ENCODE assay signal across 13 mouse cellular contexts in genomic region chr5:118614571-118614981, GRCm38 (mm10). TPM values are rescaled to one million over a fixed set of nuclear protein-coding genes. Genes with fewer than 3 reads are reported as not detected.
DNase-seq lines count a peak whose midpoint lies in the region; ATAC-seq lines count a peak whose summit lies in the region.
"Had no signal": no experiment of that assay in that cellular context is flagged by ENCODE, and none has a peak within 500 bp of the region (broad histone marks: within the 10 kb centered on the region; RNA-seq: fewer than 3 reads in every experiment).

No protein-coding gene starts in this region.

- no peak overlapping the region for H3K9ac ChIP-seq in liver, embryonic 15.5 days
- no peak overlapping the region for H3K9ac ChIP-seq in liver, embryonic 12.5 days
- H3K9ac ChIP-seq in neural tube, embryonic 15.5 days (replicated peaks), result no peak overlapping the region
- H3K9ac ChIP-seq: forebrain, embryonic 12.5 days; intestine, embryonic 15.5 days; limb, embryonic 13.5 days; midbrain, embryonic 12.5 days had no signal

- H3K9me3 ChIP-seq in liver, embryonic 15.5 days (replicated peaks), result no peaks in the 10 kb centered on the region
- H3K9me3 ChIP-seq in liver, embryonic 12.5 days (replicated peaks), result no peaks in the 10 kb centered on the region
- H3K9me3 ChIP-seq in neural tube, embryonic 15.5 days (replicated peaks), result no peaks in the 10 kb centered on the region
- H3K9me3 ChIP-seq: forebrain, embryonic 12.5 days; intestine, embryonic 15.5 days; limb, embryonic 13.5 days; midbrain, embryonic 12.5 days had no signal

- peaks cover 16% of the 10 kb centered on the region; the same call in 1 of the 2 replicates for H3K36me3 ChIP-seq in liver, embryonic 15.5 days (replicated peaks)
- peaks cover 8% of the 10 kb centered on the region for H3K36me3 ChIP-seq in liver, embryonic 12.5 days
- no peaks in the 10 kb centered on the region for H3K36me3 ChIP-seq in neural tube, embryonic 15.5 days
- H3K36me3 ChIP-seq: forebrain, embryonic 12.5 days; intestine, embryonic 15.5 days; limb, embryonic 13.5 days; midbrain, embryonic 12.5 days had no signal

- H3K27ac ChIP-seq in liver, embryonic 15.5 days (replicated peaks), result 0 out of 2 replicates have a peak overlapping the region, but pooled peaks have one; percentile 19
- no peak overlapping the region for H3K27ac ChIP-seq in liver, embryonic 12.5 days
- peak overlapping the region; percentile 45; the same call in 1 of the 2 replicates for H3K27ac ChIP-seq in neural tube, embryonic 15.5 days (replicated peaks)
- H3K27ac ChIP-seq: intestine, embryonic 15.5 days; limb, embryonic 13.5 days; midbrain, embryonic 12.5 days had no signal

- H3K4me3 ChIP-seq in liver, embryonic 15.5 days (replicated peaks), result no peak overlapping the region
- H3K4me3 ChIP-seq in liver, embryonic 12.5 days, result no peak overlapping the region
- H3K4me3 ChIP-seq in neural tube, embryonic 15.5 days (replicated peaks), result no peak overlapping the region
- H3K4me3 ChIP-seq: forebrain, embryonic 12.5 days; intestine, embryonic 15.5 days; limb, embryonic 13.5 days; midbrain, embryonic 12.5 days had no signal

- DNase-seq in embryo, embryonic 10.5 days (ENCODE audit: low spot score), result peak; percentile 35
- DNase-seq in embryo, embryonic 10 days (ENCODE audit: low spot score), result no peak
- peak; percentile 39 for DNase-seq in R1 (ENCODE audit: low read depth, low spot score)
- no peak for DNase-seq in gastrocnemius, postnatal 25 days
- DNase-seq in gastrocnemius, adult 18-20 months (ENCODE audit: low spot score), result no peak
- DNase-seq: embryo, embryonic 11 days had no signal

- ATAC-seq in liver, embryonic 15.5 days (ENCODE audit: insufficient read depth), result no peak
- no peak for ATAC-seq in liver, embryonic 12.5 days
- ATAC-seq in neural tube, embryonic 15.5 days (ENCODE audit: low FRiP score), result no peak
- ATAC-seq: intestine, embryonic 15.5 days had no signal

- H3K4me1 ChIP-seq in liver, embryonic 15.5 days (replicated peaks), result peaks cover 67% of the 10 kb centered on the region
- H3K4me1 ChIP-seq in liver, embryonic 12.5 days, result peaks cover 66% of the 10 kb centered on the region
- H3K4me1 ChIP-seq in neural tube, embryonic 15.5 days, result peaks cover 59% of the 10 kb centered on the region

- no peaks in the 10 kb centered on the region for H3K27me3 ChIP-seq in liver, embryonic 15.5 days
- no peaks in the 10 kb centered on the region for H3K27me3 ChIP-seq in liver, embryonic 12.5 days (replicated peaks)
- H3K27me3 ChIP-seq in neural tube, embryonic 15.5 days (replicated peaks), result no peaks in the 10 kb centered on the region
- H3K27me3 ChIP-seq: intestine, embryonic 15.5 days; limb, embryonic 13.5 days had no signal

- H3K4me2 ChIP-seq in liver, embryonic 15.5 days, result no peak overlapping the region
- H3K4me2 ChIP-seq in liver, embryonic 12.5 days, result no peak overlapping the region
- no peak overlapping the region for H3K4me2 ChIP-seq in neural tube, embryonic 15.5 days
- H3K4me2 ChIP-seq: forebrain, embryonic 12.5 days; intestine, embryonic 15.5 days; limb, embryonic 13.5 days; midbrain, embryonic 12.5 days had no signal

- WGBS in liver, embryonic 15.5 days (ENCODE audit: insufficient replicate concordance), result 7% methylated on average over 2 of the region's 2 CpGs
- WGBS in liver, embryonic 12.5 days (ENCODE audit: insufficient replicate concordance), result 18% methylated on average over 2 of the region's 2 CpGs
- WGBS in neural tube, embryonic 15.5 days, result 77% methylated on average over 2 of the region's 2 CpGs

RNA-seq across cellular contexts. Expression of gene Med13l, which starts 54.1 kb away (rescaled TPM):
- polyA plus RNA-seq in liver, embryonic 15.5 days (2015; fragmentation: Nextera tagmentation; extraction: Ambion mirVana), result 11.0 and 13.3 TPM in 2 replicates
- polyA plus RNA-seq in liver, embryonic 12.5 days (2016; fragmentation: Nextera tagmentation; extraction: Ambion mirVana), result 13.0 and 13.8 TPM in 2 replicates
- polyA plus RNA-seq in neural tube, embryonic 15.5 days (2015; fragmentation: Nextera tagmentation; extraction: Ambion mirVana), result 11.5 and 12.3 TPM in 2 replicates
- 10 to 100 TPM; 19.7 to 22.7 TPM for total RNA-seq in gastrocnemius, postnatal 25 days (2021)
- total RNA-seq in gastrocnemius, adult 18-20 months (2021), result 10 to 100 TPM; 25.1 to 25.6 TPM

Comparison
In these comparisons a context has a peak if more than half of its experiments do, and no peak if none do; other contexts are left out.
1. DNase-seq: peak in embryo, embryonic 10.5 days (single experiment) and R1 (single experiment); none in embryo, embryonic 10 days (single experiment), gastrocnemius, postnatal 25 days (single experiment) and gastrocnemius, adult 18-20 months (single experiment).